Mouse (Mus musculus) brain, embryonic 14.5 days (tissue): ENCODE data around the gene Sgsm1. TPM values are rescaled to one million over a fixed set of nuclear protein-coding genes. Genes with fewer than 3 reads are reported as not detected.

Experiments used
- DNase-seq: peaks from one replicate; pipeline ENCODE4 v3.0.0-alpha.2; 2011; ENCODE audit warnings: low read depth
- CTCF ChIP-seq: fragments of 200-500 bp; IDR thresholded peaks from 2 replicates; pipeline ENCODE4 v1.5.1; 2012; ENCODE audit warnings: inconsistent platforms, mild to moderate bottlenecking, moderate library complexity, borderline replicate concordance; ENCODE audit not compliant: insufficient read depth, insufficient read length; ENCODE audit errors: extremely low read depth
- POLR2A ChIP-seq: fragments of 200-500 bp; IDR thresholded peaks from 2 replicates; pipeline ENCODE4 v1.6.1; 2012; ENCODE audit warnings: mild to moderate bottlenecking, inconsistent platforms, borderline replicate concordance; ENCODE audit not compliant: poor library complexity, insufficient read depth, insufficient read length, severe bottlenecking; ENCODE audit errors: extremely low read depth
- polyA plus RNA-seq: library from polyadenylated mRNA; depleted of rRNA; stranded (reverse); fragments of >200 nt; gene quantifications from 2 replicates; pipeline ENCODE4 v1.2.3, GENCODE M21; 2012

The Sgsm1 gene
- polyA plus RNA-seq, 1 experiment = 36.1 TPM

DNA sequence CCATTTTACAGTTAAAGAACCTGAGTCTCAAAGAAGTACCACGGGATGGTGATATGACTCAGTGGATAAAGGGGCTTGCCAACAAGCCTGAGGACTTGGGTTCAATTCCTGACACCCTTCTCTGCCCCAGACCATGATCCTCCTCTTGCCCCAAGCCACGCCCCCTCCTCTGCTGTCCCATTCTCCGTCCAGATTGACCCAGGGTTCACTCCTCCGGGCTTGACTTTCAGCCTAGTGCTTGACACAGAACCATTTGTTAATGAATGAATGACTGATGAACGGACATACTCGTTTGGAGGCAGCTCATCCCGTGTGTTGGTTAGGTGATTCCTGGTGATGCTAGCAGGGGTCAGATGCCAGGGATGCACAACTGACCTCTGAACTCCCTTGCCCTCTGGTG, 90.7 kb downstream of the Sgsm1 start:
- no peak for DNase-seq
- no peak for TF ChIP-seq POLR2A

DNA sequence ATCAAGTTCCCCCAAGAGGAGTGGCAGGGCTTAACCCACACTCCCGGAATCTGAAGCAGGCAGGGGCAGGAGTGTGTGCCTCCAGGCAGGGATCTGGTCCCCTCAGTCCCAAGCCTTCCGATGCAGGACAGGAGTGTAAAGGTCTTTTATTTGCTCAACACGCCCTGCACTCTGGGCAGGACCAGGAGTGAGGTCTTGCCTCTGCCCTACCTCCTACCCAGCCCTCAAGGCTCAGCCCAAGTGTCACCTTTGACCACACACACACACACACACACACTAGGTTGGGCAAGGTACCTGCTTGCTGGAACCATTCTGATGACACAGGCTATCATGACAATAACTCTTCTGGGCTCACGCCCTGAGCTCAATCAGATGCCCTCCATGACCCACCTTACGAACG, 91.1 kb downstream of the Sgsm1 start:
- TF ChIP-seq POLR2A = no peak
- no peak for TF ChIP-seq CTCF
- no peak for DNase-seq

DNA sequence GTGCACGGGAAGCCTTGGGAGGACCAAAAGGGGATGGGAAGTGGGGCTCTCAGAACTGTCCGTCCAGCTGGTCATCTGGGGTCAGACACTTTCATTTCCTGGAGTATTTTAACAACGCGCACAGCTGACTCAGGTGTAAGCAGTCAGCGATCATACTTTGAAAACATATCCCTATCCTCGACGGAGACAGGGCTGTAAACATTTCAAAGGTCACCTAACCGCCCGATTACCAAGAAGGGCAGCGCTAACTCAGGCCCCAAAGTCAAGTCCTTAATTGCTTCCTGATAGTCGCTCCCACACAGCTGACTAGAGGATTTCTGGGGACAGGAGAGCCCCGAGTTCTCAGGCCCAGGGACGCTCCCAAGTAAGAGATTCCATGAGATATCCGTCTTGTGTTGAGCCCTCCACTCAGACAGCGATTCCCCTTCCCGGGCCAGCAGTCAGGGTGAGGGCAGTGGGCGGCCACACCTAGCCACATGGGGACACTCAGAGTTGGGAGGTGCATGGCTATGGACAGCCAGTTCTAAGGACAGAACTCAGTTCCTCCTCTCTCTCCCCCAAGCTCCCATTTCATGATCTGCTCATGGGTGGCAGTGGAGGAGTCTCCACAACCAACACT, 91.9 kb downstream of the Sgsm1 start:
- TF ChIP-seq CTCF = no peak
- TF ChIP-seq POLR2A = no peak
- no peak for DNase-seq

DNA sequence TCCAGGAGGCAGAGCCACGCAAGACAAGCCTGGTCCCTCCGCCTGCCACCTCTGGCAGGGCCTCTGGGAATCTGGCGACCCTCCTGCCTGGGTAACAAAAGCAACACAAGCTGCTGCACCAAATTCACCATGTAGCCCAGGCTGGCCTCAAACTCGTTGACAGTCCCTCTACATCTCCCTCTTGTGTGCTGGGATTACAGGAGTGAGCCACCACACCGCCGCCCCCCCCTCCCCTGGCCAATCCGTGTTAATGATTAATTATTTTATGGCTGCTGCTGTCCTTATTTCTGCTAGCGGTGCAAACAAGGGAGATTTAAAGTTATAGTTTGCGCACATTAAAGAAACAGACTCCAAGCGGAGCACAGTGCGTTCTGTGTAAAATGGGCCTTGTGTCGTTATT, 93.5 kb downstream of the Sgsm1 start:
- no peak for DNase-seq
- TF ChIP-seq POLR2A (no peak), CTCF (no peak)

DNA sequence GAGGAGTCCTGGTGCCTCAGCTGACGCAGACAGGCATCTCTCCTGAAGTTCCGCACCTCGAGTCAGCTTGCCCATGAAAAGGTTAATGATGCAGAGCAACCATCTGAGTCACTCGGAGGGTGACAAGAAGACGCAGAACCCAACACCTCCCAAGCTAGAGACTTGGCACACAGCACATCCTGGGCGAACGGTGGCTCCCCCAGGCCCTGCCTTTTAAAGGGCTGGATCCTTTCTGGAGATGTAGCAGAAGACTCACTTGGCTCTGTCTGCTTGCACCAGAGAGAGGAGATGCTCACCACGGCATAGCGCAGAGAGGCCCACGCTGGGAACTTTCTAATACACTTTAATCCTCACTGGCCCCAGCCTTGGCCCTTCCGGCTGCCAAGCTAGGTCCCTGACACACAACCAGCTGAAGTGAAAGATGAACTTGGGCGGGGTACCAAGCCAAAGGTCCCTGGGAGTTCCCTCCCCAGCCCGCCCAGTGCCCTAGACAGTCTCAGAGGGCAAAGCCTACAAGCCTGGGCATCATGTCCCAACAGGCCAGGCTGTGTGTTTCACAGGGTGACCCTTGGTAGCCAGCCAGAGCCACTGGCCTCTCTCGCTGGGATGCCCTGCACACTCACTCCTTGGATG, 94.1 kb downstream of the Sgsm1 start:
- no peak for DNase-seq
- TF ChIP-seq CTCF = no peak
- TF ChIP-seq POLR2A = no peak

DNA sequence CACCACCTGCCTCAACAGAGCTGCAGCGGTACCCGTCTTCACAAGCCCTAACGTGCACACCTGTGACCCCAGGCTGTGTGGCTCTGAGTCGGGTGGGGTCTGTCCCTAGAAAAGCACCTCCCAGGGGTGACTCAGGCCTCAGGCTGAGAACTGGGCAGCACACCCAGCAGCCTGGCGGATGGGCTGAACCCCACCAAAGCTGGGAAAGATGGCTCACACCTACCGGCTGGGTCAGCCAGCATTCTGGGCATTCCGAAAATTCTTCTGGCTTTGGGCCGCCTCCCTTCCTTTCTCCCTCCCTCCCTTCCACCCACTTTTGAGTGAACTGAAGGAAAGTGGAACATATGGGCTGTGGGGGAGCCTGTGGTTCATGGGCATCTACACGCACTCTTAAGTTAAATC, 95.0 kb downstream of the Sgsm1 start:
- DNase-seq = no peak
- no peak for TF ChIP-seq CTCF

DNA sequence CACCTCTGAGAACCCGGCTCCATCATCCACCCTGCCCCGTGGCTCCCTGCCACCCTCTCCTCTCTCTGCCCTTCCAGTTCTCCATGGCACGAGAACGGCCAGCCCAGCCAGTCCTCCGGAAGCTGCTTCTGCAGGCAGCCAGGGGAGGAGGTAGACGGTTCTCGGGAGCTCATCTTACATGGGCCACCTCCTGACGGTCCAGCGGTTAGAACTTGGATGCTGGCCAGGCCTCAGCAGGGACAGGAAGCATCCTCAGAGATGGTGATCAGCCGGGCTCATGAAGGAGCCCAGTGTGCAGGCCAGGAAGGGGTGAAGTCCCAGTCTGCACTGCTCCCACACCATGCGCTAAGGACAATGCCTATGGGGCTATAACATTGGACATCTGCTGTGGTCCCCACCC, 96.1 kb downstream of the Sgsm1 start:
- TF ChIP-seq CTCF (no peak), POLR2A (no peak)
- peak; percentile 29 for DNase-seq

DNA sequence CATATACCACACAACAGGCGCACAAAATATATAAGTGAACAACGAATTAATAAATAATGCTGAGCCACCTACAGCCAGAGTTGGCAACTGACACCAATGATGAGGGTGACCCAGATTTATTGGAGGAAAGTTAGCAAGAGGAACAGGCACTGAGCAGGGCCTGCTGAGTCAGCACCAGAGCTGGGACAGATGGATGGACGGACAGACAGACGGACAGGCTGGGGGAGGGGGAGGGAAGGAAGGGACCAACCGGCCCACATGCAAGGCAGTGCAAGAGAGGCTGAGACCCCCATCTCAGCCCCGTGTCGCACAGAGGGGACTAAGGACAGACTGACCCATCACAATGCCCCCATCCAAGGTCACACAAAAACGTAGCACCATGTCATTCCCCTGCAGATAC, 96.5 kb downstream of the Sgsm1 start:
- DNase-seq = no peak
- no peak for TF ChIP-seq CTCF
- TF ChIP-seq POLR2A = no peak

DNA sequence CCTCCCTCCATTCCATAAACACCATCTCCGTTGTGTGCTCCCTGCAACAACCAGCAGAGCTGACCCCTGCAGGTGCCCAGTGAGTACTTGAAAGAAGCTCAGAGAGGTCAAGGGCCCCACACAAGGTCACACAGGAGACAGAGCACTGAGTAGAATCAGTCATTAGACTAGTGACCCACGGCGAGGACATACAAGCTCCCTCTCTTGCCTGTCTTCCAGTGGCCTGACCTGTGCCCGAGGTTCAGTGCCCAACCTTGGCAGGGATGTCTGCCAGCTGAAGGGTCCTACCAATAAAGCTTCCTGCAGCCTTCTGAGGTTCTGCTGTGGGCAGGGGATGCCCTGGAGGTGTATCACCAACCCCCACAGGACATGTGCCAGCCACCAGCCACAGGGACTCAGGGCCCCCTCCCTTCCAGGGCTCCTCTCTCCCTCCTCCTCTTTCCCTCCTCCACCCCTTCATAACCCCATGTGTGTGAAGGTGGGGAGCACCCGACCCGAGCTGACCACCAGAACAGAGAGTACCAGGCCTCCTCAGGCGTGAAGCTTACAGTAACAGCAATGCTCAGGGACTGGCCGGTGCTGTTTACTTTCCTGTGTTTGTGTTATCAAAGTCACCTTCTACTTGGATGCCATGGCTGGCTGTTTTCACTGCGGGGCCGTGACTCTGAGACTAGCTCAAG, 98.3 kb downstream of the Sgsm1 start:
- DNase-seq = no peak
- TF ChIP-seq POLR2A = no peak
- TF ChIP-seq CTCF = no peak

DNA sequence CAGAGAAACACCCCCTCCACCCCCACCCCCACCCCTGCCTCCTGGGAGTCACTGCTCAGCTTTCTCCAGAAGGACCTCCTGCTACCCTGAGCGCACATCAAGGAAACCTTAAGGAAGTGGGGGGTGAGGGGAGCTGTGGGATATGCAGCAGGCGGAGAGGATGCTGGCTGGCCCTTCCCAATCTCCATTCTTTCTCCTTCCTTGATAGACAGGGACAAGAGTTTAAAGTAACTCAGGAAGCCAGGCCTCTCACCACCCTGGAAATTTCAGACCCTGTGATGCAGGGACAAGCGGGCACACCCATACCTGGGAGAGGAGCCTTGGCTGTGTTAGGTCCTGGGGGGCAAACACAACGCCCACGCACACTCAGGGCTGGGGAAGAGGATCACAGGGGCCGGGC, 100.3 kb downstream of the Sgsm1 start:
- TF ChIP-seq CTCF = no peak
- no peak for TF ChIP-seq POLR2A
- DNase-seq = no peak

DNA sequence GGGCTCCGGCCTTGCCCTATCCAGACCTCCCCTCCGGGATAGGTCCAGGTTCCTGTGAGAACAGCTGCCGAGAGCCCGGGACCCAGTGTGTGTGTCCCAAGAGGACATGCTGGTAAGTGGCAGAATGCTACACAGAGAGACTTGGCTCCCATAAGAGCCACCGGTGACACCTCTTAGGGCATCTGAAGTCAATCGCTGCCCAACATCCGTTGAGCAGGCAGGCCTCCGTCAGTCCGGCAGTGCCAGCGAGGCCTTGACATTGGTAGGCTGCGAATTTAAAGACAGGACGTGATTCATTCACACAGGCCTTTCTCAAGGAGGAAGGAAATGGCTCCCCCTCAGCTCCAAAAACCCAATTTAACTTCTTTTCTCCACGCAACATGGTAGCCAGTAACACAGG, 100.7 kb downstream of the Sgsm1 start:
- DNase-seq = no peak
- TF ChIP-seq POLR2A = no peak
- no peak for TF ChIP-seq CTCF

DNA sequence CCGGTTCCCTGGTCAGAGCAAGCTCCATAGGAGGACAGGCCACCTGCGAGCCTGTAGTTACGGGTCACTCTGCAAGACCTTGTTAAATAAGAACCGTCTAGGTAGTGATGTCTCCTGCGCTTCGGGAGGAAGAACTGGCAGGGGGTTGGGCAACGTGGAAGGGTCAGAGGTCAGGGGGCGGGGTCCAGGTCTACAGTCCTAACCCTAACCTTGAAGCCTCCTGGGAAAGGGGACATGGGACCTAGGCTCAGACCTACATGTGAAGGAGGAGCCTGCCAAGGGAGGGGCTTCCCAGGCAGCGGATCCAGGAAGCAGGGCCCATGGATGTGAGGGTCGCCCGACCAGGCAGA, 101.2 kb downstream of the Sgsm1 start:
- TF ChIP-seq POLR2A (no peak), CTCF (no peak)
- DNase-seq = no peak

DNA sequence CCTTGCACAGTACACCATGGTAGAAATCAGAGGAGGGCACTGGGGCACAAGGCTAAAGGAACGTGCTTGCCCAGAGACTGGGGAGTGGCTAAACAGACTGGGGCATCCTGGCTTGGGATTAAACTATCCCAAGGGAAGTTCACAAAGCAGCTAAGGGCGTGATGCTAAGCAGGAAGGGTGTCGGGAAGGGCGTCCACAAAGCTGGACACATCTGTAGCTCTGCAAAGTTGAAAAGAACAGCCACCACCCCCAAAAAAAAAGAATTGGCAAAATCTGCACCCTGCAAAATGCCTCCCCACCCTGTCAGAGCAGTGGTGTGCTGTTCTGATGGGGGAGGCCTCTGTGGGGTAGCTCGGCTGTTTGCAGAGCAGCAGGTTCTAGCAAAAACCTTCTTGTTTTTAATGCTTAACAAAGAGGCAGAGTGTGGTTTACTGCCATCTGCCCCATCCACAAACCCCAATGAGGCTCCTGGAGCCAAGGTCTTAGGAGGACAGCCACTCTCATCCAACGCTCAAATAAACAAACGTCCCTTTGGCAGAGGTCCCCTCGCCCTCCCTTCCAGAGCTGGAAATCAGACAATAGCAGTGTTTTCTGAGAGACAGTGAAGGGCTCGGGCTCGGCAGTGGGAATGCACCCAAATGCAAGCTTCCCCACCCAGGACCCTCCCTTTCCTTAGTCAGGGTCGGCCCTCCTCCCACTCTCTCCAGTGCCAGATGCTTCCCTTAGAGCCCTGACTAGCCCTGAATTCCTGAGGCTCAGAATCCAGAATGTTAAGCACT, 101.8 kb downstream of the Sgsm1 start:
- peak; percentile 91 for DNase-seq
- TF ChIP-seq POLR2A = no peak
- TF ChIP-seq CTCF = no peak
